16 mouse cellular contexts compared by ENCODE assay signal in the genomic region with DNA sequence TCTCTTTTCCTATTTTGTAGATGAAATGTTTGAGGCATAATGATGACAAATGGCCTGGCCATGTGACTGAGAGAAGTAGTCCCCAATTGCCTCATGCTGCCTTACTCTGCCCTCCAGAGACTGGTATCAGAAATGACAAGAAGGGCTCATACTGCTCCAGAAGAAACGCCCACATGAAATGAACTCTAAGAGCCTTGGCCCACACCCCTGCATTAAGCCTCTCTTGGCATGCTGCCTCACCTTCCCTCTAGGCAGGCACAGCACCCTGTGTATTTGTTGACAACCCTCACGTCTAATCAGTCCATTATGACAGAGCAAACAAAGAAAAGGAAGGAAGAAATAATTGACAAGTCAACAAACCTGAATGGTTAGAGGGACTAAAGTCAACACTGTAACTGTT. TPM values are rescaled to one million over a fixed set of nuclear protein-coding genes. Genes with fewer than 3 reads are reported as not detected.
DNase-seq lines count a peak whose midpoint lies in the region; ATAC-seq and TF ChIP-seq lines count a peak whose summit lies in the region.
"Had no signal": no experiment of that assay in that cellular context is flagged by ENCODE, and none has a peak within 500 bp of the region (broad histone marks: within the 10 kb centered on the region; RNA-seq: fewer than 3 reads in every experiment).

No protein-coding gene starts in this region.

- no peak for TF ChIP-seq CTCF in midbrain, postnatal 0 days (IDR thresholded peaks at IDR 0.05)
- TF ChIP-seq CTCF in lung, postnatal 0 days (IDR thresholded peaks at IDR 0.05) = no peak
- no peak for TF ChIP-seq CTCF in forebrain, postnatal 0 days (IDR thresholded peaks at IDR 0.05; ENCODE audit: low read depth)

- no peak for TF ChIP-seq EP300 in lung, postnatal 0 days (IDR thresholded peaks at IDR 0.05)

- H3K36me3 ChIP-seq in midbrain, postnatal 0 days (ENCODE audit: insufficient read depth, low read length) = no peaks in the 10 kb centered on the region
- no peaks in the 10 kb centered on the region for H3K36me3 ChIP-seq in midbrain, embryonic 14.5 days (ENCODE audit: control insufficient read depth, insufficient read depth, low read length)
- no peaks in the 10 kb centered on the region for H3K36me3 ChIP-seq in lung, postnatal 0 days (ENCODE audit: insufficient read depth, low read length)
- H3K36me3 ChIP-seq in forebrain, postnatal 0 days (ENCODE audit: insufficient read depth) = no peaks in the 10 kb centered on the region
- H3K36me3 ChIP-seq: heart, embryonic 13.5 days had no signal

- no peaks in the 10 kb centered on the region for H3K4me1 ChIP-seq in midbrain, postnatal 0 days (ENCODE audit: insufficient read depth, low read length)
- no peaks in the 10 kb centered on the region for H3K4me1 ChIP-seq in midbrain, embryonic 14.5 days (ENCODE audit: control insufficient read depth, insufficient read depth, low read length)
- H3K4me1 ChIP-seq in lung, postnatal 0 days (ENCODE audit: insufficient read depth, low read depth, low read length) = peaks cover 3% of the 10 kb centered on the region; the same call in 1 of the 2 replicates
- H3K4me1 ChIP-seq in forebrain, postnatal 0 days (ENCODE audit: insufficient read depth) = no peaks in the 10 kb centered on the region

- no peak overlapping the region for H3K4me2 ChIP-seq in midbrain, postnatal 0 days (ENCODE audit: low read depth, low read length, poor library complexity, severe bottlenecking)
- H3K4me2 ChIP-seq in midbrain, embryonic 14.5 days (ENCODE audit: low read length) = no peak overlapping the region
- no peak overlapping the region for H3K4me2 ChIP-seq in lung, postnatal 0 days (replicated peaks; ENCODE audit: low read depth, low read length)
- no peak overlapping the region for H3K4me2 ChIP-seq in forebrain, postnatal 0 days (ENCODE audit: low read depth)
- H3K4me2 ChIP-seq: heart, embryonic 13.5 days had no signal

- 0 out of 2 replicates have a peak, but pooled peaks have one; percentile 7 for ATAC-seq in midbrain, postnatal 0 days (ENCODE audit: low FRiP score)
- ATAC-seq in midbrain, embryonic 14.5 days (ENCODE audit: low FRiP score, low TSS enrichment) = no peak
- ATAC-seq in lung, postnatal 0 days = peak; percentile 33
- ATAC-seq in forebrain, postnatal 0 days = no peak
- no peak for ATAC-seq in megakaryocyte, adult 5-6 weeks (ENCODE audit: poor library complexity, severe bottlenecking)

- no peak overlapping the region for H3K27ac ChIP-seq in midbrain, postnatal 0 days (ENCODE audit: low read depth, low read length)
- H3K27ac ChIP-seq in midbrain, embryonic 14.5 days (replicated peaks; ENCODE audit: low read depth, low read length) = no peak overlapping the region
- no peak overlapping the region for H3K27ac ChIP-seq in lung, postnatal 0 days (ENCODE audit: low read length)
- H3K27ac ChIP-seq in forebrain, postnatal 0 days (ENCODE audit: low read depth, low read length) = no peak overlapping the region
- H3K27ac ChIP-seq: heart, embryonic 13.5 days had no signal

- H3K27me3 ChIP-seq in midbrain, postnatal 0 days (ENCODE audit: insufficient read depth, low read length) = no peaks in the 10 kb centered on the region
- H3K27me3 ChIP-seq in midbrain, embryonic 14.5 days (ENCODE audit: control insufficient read depth, insufficient read depth, low read length) = no peaks in the 10 kb centered on the region
- no peaks in the 10 kb centered on the region for H3K27me3 ChIP-seq in lung, postnatal 0 days (replicated peaks; ENCODE audit: insufficient read depth, low read length)
- H3K27me3 ChIP-seq in forebrain, postnatal 0 days (ENCODE audit: insufficient read depth, low read length) = peaks cover 12% of the 10 kb centered on the region
- H3K27me3 ChIP-seq: heart, embryonic 13.5 days had no signal

- no peak overlapping the region for H3K4me3 ChIP-seq in midbrain, postnatal 0 days (ENCODE audit: low read depth, low read length)
- H3K4me3 ChIP-seq in midbrain, embryonic 14.5 days (replicated peaks; ENCODE audit: low read depth, low read length) = no peak overlapping the region
- no peak overlapping the region for H3K4me3 ChIP-seq in lung, postnatal 0 days (ENCODE audit: low read depth, low read length)
- H3K4me3 ChIP-seq in forebrain, postnatal 0 days (ENCODE audit: low read depth, low read length) = no peak overlapping the region
- H3K4me3 ChIP-seq: heart, embryonic 13.5 days had no signal

- H3K9ac ChIP-seq in midbrain, postnatal 0 days (replicated peaks; ENCODE audit: low read length, poor library complexity, severe bottlenecking) = no peak overlapping the region
- H3K9ac ChIP-seq in midbrain, embryonic 14.5 days (replicated peaks; ENCODE audit: low read length) = no peak overlapping the region
- H3K9ac ChIP-seq in lung, postnatal 0 days (replicated peaks; ENCODE audit: low read depth) = no peak overlapping the region
- H3K9ac ChIP-seq in forebrain, postnatal 0 days = no peak overlapping the region
- H3K9ac ChIP-seq: heart, embryonic 13.5 days had no signal

- no peaks in the 10 kb centered on the region for H3K9me3 ChIP-seq in midbrain, postnatal 0 days (ENCODE audit: low read length)
- H3K9me3 ChIP-seq in midbrain, embryonic 14.5 days (ENCODE audit: control insufficient read depth, low read length) = no peaks in the 10 kb centered on the region
- no peaks in the 10 kb centered on the region for H3K9me3 ChIP-seq in lung, postnatal 0 days (ENCODE audit: low read length)
- H3K9me3 ChIP-seq in forebrain, postnatal 0 days (ENCODE audit: low read length) = no peaks in the 10 kb centered on the region

- WGBS in midbrain, postnatal 0 days = 63% methylated on average over 2 of the region's 2 CpGs
- 63% methylated on average over 2 of the region's 2 CpGs for WGBS in midbrain, embryonic 14.5 days
- WGBS in lung, postnatal 0 days = 32% methylated on average over 2 of the region's 2 CpGs
- 33% methylated on average over 2 of the region's 2 CpGs for WGBS in forebrain, postnatal 0 days

- DNase-seq in cerebellum, postnatal 10 days = peak; percentile 40 to 55
- DNase-seq in cerebellum, adult 8-10 months = no peak
- no peak for DNase-seq in midbrain, postnatal 0 days (ENCODE audit: low spot score)
- no peak for DNase-seq in midbrain, embryonic 14.5 days
- peak; percentile 29 for DNase-seq in lung, postnatal 0 days (ENCODE audit: low spot score)
- no peak for DNase-seq in forebrain, postnatal 0 days
- no peak for DNase-seq in thymus, postnatal 14 days
- DNase-seq: cerebellum, adult 11 months; gastrocnemius, postnatal 25 days; kidney, adult 8-10 months; right cerebral cortex, postnatal 14 days had no signal

RNA-seq across cellular contexts. Expression of gene Sst, which starts 57.2 kb away (rescaled TPM):
- total RNA-seq in midbrain, postnatal 0 days (2014; rRNA removed) = 380 and 464 TPM in 2 replicates
- 510 and 559 TPM in 2 replicates for polyA plus RNA-seq in midbrain, postnatal 0 days (2015; fragmentation: Nextera tagmentation; extraction: Ambion mirVana)
- 257 and 380 TPM in 2 replicates for polyA plus RNA-seq in midbrain, embryonic 14.5 days (2014; fragmentation: Nextera tagmentation; extraction: Ambion mirVana)
- polyA plus RNA-seq in lung, postnatal 0 days (2015; fragmentation: Nextera tagmentation; extraction: Ambion mirVana) = not detected in 2 replicates
- total RNA-seq in forebrain, postnatal 0 days (2014; rRNA removed) = 220 and 230 TPM in 2 replicates
- polyA plus RNA-seq in forebrain, postnatal 0 days (2015; fragmentation: Nextera tagmentation; extraction: Ambion mirVana) = 513 and 516 TPM in 2 replicates
- not detected in 2 replicates for total RNA-seq in megakaryocyte, adult 5-6 weeks (2015)
- not detected in 2 replicates for total RNA-seq in megakaryocyte, adult 5-6 weeks (2017)
- total RNA-seq: gastrocnemius, postnatal 25 days; hematopoietic stem cell, adult 5-6 weeks; liver, adult 2 months; megakaryocyte progenitor cell, adult 5-6 weeks had no signal
- polyA plus RNA-seq: liver, adult 2 months had no signal

Comparison
In these comparisons a context has a peak if more than half of its experiments do, and no peak if none do; other contexts are left out.
1. DNase-seq: peak in cerebellum, postnatal 10 days (2 of 2) and lung, postnatal 0 days (single experiment); none in cerebellum, adult 8-10 months (single experiment), midbrain, postnatal 0 days (single experiment), midbrain, embryonic 14.5 days (single experiment), forebrain, postnatal 0 days (single experiment) and thymus, postnatal 14 days (single experiment).
2. ATAC-seq: peak in midbrain, postnatal 0 days (single experiment) and lung, postnatal 0 days (single experiment); none in midbrain, embryonic 14.5 days (single experiment), forebrain, postnatal 0 days (single experiment) and megakaryocyte, adult 5-6 weeks (single experiment).
3. RNA of gene Sst, which starts 57.2 kb away (polyA plus RNA-seq): 513 to 516 TPM in forebrain, postnatal 0 days, 510 to 559 TPM in midbrain, postnatal 0 days and 257 to 380 TPM in midbrain, embryonic 14.5 days; not detected in lung, postnatal 0 days; every median in the first group is over 100 times any median in the second.